Comparison of ENCODE assay signal across 8 mouse cellular contexts in the genomic region with DNA sequence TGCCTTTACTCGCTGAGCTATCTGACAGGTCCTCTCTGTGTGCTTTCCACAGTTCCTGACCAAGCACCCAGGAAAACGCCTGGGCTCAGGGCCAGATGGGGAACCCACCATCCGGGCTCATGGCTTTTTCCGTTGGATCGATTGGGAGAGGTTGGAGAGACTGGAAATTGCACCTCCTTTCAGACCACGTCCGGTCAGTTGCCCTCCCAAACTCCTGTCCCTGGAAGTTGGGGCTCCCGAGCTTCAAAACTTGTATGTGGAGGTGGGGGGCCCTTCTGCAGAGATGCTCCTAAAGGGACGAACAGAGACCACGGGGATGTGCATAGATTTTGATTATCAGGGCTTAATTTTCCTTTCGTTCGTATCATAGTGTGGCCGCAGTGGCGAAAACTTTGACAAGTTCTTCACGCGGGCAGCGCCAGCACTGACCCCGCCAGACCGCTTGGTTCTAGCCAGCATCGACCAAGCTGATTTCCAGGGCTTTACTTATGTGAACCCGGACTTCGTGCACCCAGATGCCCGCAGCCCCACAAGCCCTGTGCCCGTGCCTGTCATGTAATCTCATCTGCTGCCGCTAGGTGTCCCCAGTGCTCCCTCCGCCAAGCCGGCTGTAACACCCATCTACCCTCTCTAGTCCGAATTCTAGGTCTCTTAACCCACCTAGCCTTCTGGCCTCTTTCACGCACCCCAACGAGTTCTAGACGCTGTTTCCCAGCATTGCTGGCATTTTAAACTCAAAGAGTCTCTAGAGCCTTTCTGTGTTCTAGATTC. TPM values are rescaled to one million over a fixed set of nuclear protein-coding genes. Genes with fewer than 3 reads are reported as not detected.
DNase-seq lines count a peak whose midpoint lies in the region; ATAC-seq and TF ChIP-seq lines count a peak whose summit lies in the region.

No protein-coding gene starts in this region.

- H3K4me1 ChIP-seq in embryonic facial prominence, embryonic 13.5 days = peaks cover 23% of the 10 kb centered on the region
- peaks cover 10% of the 10 kb centered on the region; the same call in 1 of the 2 replicates for H3K4me1 ChIP-seq in kidney, embryonic 14.5 days (ENCODE audit: control insufficient read depth, insufficient read depth, low read length)
- peaks cover 13% of the 10 kb centered on the region; the same call in 1 of the 2 replicates for H3K4me1 ChIP-seq in limb, embryonic 14.5 days (ENCODE audit: control insufficient read depth, insufficient read depth, low read length)

- peak overlapping the region; percentile 47 for H3K4me2 ChIP-seq in embryonic facial prominence, embryonic 13.5 days
- H3K4me2 ChIP-seq in kidney, embryonic 14.5 days (replicated peaks; ENCODE audit: low read depth, low read length) = peak overlapping the region; percentile 9
- H3K4me2 ChIP-seq in limb, embryonic 14.5 days (replicated peaks; ENCODE audit: low read depth, low read length, severe bottlenecking) = peak overlapping the region; percentile 16; the same call in 1 of the 2 replicates

- H3K27me3 ChIP-seq in embryonic facial prominence, embryonic 13.5 days = peaks cover 9% of the 10 kb centered on the region
- no peaks in the 10 kb centered on the region for H3K27me3 ChIP-seq in kidney, embryonic 14.5 days (ENCODE audit: control insufficient read depth, insufficient read depth, low read length)
- no peaks in the 10 kb centered on the region for H3K27me3 ChIP-seq in limb, embryonic 14.5 days (ENCODE audit: control insufficient read depth, insufficient read depth, low read length)

- H3K4me3 ChIP-seq in embryonic facial prominence, embryonic 13.5 days = no peak overlapping the region
- H3K4me3 ChIP-seq in kidney, embryonic 14.5 days (ENCODE audit: low read length) = no peak overlapping the region
- H3K4me3 ChIP-seq in limb, embryonic 14.5 days (replicated peaks; ENCODE audit: low read length) = 0 out of 2 replicates have a peak overlapping the region, but pooled peaks have one; percentile 4

- peak overlapping the region; percentile 44; the same call in 1 of the 2 replicates for H3K9ac ChIP-seq in embryonic facial prominence, embryonic 13.5 days
- H3K9ac ChIP-seq in kidney, embryonic 14.5 days (ENCODE audit: low read depth, low read length) = no peak overlapping the region
- H3K9ac ChIP-seq in limb, embryonic 14.5 days (ENCODE audit: low read depth, low read length, severe bottlenecking) = 0 out of 2 replicates have a peak overlapping the region, but pooled peaks have one; percentile 16

- H3K27ac ChIP-seq in embryonic facial prominence, embryonic 13.5 days = no peak overlapping the region
- no peak overlapping the region for H3K27ac ChIP-seq in kidney, embryonic 14.5 days (ENCODE audit: low read depth, low read length)
- H3K27ac ChIP-seq in limb, embryonic 14.5 days (replicated peaks; ENCODE audit: low read depth, low read length) = no peak overlapping the region

- H3K36me3 ChIP-seq in embryonic facial prominence, embryonic 13.5 days = no peaks in the 10 kb centered on the region
- H3K36me3 ChIP-seq in kidney, embryonic 14.5 days (ENCODE audit: control insufficient read depth, insufficient read depth, low read length) = no peaks in the 10 kb centered on the region
- no peaks in the 10 kb centered on the region for H3K36me3 ChIP-seq in limb, embryonic 14.5 days (ENCODE audit: control insufficient read depth, insufficient read depth, low read length)

- WGBS in embryonic facial prominence, embryonic 13.5 days = 19% methylated on average over 31 of the region's 31 CpGs
- WGBS in kidney, embryonic 14.5 days = 22% methylated on average over 31 of the region's 31 CpGs
- 19% methylated on average over 31 of the region's 31 CpGs for WGBS in limb, embryonic 14.5 days

- peak; percentile 68 for DNase-seq in 416B (ENCODE audit: low read depth)
- peak; percentile 80 to 86 for DNase-seq in adrenal gland, postnatal 36 days
- DNase-seq in heart, adult 9 months (ENCODE audit: low spot score in 2 of 2) = peak; percentile 50 to 61
- DNase-seq in limb, embryonic 14.5 days (ENCODE audit: low spot score) = peak; percentile 52
- peak; percentile 14 to 59 for DNase-seq in monocyte, adult 2 months (ENCODE audit: low read depth in 1 of 2, low spot score in 2 of 2)
- peak; percentile 34 to 66 for DNase-seq in spleen, postnatal 14 days (ENCODE audit: low spot score in 2 of 2)

- no peak for ATAC-seq in embryonic facial prominence, embryonic 13.5 days (ENCODE audit: insufficient number of reproducible peaks, insufficient read depth, low FRiP score, low TSS enrichment, low read depth)
- peak; percentile 30; the same call in 1 of the 2 replicates for ATAC-seq in kidney, embryonic 14.5 days (ENCODE audit: low FRiP score, low TSS enrichment)
- ATAC-seq in limb, embryonic 14.5 days (ENCODE audit: low FRiP score, low read depth) = no peak

- TF ChIP-seq POLR2A in limb, embryonic 14.5 days (IDR thresholded peaks at IDR 0.05; ENCODE audit: borderline replicate concordance, extremely low read depth, insufficient read depth, insufficient read length) = no peak

- H3K9me3 ChIP-seq in embryonic facial prominence, embryonic 13.5 days = no peaks in the 10 kb centered on the region
- no peaks in the 10 kb centered on the region for H3K9me3 ChIP-seq in kidney, embryonic 14.5 days (ENCODE audit: control insufficient read depth, low read length)
- H3K9me3 ChIP-seq in limb, embryonic 14.5 days (ENCODE audit: control insufficient read depth, low read length) = no peaks in the 10 kb centered on the region

RNA-seq across cellular contexts. Expression of a gene that starts 2.8 kb away (rescaled TPM):
- total RNA-seq in adrenal gland, postnatal 36 days (2021) = 1 to 10 TPM; 7.0 to 8.0 TPM
- 3.3 and 3.7 TPM in 2 replicates for polyA plus RNA-seq in embryonic facial prominence, embryonic 13.5 days (2015; fragmentation: Nextera tagmentation; extraction: Ambion mirVana)
- 2.2 and 2.8 TPM in 2 replicates for polyA plus RNA-seq in kidney, embryonic 14.5 days (2014; fragmentation: Nextera tagmentation; extraction: Ambion mirVana)
- polyA plus RNA-seq in limb, embryonic 14.5 days (2012; rRNA removed) = 129 and 207 TPM in 2 replicates
- polyA plus RNA-seq in limb, embryonic 14.5 days (2014; fragmentation: Nextera tagmentation; extraction: Ambion mirVana) = 2.5 and 3.9 TPM in 2 replicates

RNA-seq across cellular contexts. Expression of a gene that starts 41.0 kb away (rescaled TPM):
- under 1 TPM; 0.56 to 0.89 TPM for total RNA-seq in adrenal gland, postnatal 36 days (2021)
- polyA plus RNA-seq in embryonic facial prominence, embryonic 13.5 days (2015; fragmentation: Nextera tagmentation; extraction: Ambion mirVana) = 0.17 TPM in 1 of 2 replicates, not detected in the other
- 0.10 and 0.28 TPM in 2 replicates for polyA plus RNA-seq in kidney, embryonic 14.5 days (2014; fragmentation: Nextera tagmentation; extraction: Ambion mirVana)
- polyA plus RNA-seq in limb, embryonic 14.5 days (2012; rRNA removed) = 1.6 and 1.7 TPM in 2 replicates
- 0.17 and 0.35 TPM in 2 replicates for polyA plus RNA-seq in limb, embryonic 14.5 days (2014; fragmentation: Nextera tagmentation; extraction: Ambion mirVana)

RNA-seq across cellular contexts. Expression of a gene that starts 41.1 kb away (rescaled TPM):
- 10 to 100 TPM; 67.8 to 81.2 TPM for total RNA-seq in adrenal gland, postnatal 36 days (2021)
- polyA plus RNA-seq in embryonic facial prominence, embryonic 13.5 days (2015; fragmentation: Nextera tagmentation; extraction: Ambion mirVana) = 43.3 and 44.7 TPM in 2 replicates
- 50.5 and 81.3 TPM in 2 replicates for polyA plus RNA-seq in kidney, embryonic 14.5 days (2014; fragmentation: Nextera tagmentation; extraction: Ambion mirVana)
- 209 and 348 TPM in 2 replicates for polyA plus RNA-seq in limb, embryonic 14.5 days (2012; rRNA removed)
- polyA plus RNA-seq in limb, embryonic 14.5 days (2014; fragmentation: Nextera tagmentation; extraction: Ambion mirVana) = 126 and 141 TPM in 2 replicates
